Mouse (Mus musculus) cerebellum, adult 11 months (tissue): ENCODE measurements around the gene Syce3.

Source experiments
- DNase-seq: peaks from one replicate; pipeline ENCODE4 v3.0.0; 2022

The Syce3 gene

DNA sequence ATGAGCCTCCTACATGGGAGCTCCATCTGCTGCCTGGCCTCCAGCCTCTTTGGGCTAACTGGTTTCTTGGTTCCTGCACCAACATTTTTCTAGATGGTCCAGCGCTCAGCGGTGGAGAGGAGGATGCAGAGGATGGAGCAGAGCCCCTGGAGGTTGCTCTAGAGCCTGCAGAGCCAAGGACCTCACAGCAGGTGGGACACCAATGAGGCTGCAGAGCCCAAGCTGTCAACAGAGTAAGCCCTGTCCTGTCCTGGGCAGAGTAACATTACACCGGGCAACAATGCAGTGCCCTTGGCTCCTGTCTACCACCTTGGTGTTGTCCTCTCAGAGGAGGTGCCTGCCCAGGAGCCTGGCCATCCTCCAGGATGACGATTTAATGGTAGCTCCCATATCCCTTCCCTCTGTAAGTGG lies 45.2 kb downstream of the Syce3 start:
- DNase-seq, result peak; percentile 87

DNA sequence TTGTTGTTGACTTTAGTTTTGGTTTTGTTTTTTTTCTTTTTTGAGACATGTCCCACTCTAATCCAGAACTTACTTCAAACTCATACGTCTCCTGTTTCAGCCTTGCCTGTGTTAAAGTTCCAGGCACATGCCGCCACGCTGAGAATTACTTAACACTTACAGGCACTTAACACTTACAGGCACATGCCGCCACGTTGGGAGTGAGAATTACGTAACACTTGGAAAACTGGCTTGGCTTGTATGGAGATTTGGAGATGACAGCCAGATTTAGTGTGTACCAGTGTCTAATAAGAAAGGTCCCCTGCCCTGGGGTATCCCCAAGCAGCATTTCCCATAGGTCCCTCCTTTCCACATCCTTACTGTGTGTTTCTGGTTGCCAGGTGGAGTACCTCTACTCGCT lies 47.3 kb downstream of the Syce3 start:
- no peak for DNase-seq

DNA sequence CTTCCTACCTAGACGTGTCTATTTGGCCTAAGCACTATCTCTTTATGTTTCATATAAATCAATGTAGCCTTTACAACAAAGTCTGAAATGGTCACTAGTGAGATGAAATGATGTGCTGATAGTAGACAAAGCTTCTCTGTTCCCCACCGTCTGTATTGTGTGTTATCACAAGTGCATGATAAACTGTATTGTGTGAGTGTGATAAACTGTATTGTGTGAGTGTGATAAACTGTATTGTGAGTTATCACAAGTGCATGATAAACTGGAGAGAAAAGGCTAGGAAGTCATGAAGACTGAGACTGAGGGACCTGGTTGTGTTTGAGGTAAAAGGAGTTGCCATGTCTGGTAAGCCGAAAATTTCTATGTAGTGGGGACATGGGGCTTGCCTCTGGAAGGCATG lies 51.5 kb downstream of the Syce3 start:
- DNase-seq, result no peak

- no peak for DNase-seq
These were observed 53.9 kb downstream of the Syce3 start for GRCm38 (mm10) chr15:89356372-89356771.

DNA sequence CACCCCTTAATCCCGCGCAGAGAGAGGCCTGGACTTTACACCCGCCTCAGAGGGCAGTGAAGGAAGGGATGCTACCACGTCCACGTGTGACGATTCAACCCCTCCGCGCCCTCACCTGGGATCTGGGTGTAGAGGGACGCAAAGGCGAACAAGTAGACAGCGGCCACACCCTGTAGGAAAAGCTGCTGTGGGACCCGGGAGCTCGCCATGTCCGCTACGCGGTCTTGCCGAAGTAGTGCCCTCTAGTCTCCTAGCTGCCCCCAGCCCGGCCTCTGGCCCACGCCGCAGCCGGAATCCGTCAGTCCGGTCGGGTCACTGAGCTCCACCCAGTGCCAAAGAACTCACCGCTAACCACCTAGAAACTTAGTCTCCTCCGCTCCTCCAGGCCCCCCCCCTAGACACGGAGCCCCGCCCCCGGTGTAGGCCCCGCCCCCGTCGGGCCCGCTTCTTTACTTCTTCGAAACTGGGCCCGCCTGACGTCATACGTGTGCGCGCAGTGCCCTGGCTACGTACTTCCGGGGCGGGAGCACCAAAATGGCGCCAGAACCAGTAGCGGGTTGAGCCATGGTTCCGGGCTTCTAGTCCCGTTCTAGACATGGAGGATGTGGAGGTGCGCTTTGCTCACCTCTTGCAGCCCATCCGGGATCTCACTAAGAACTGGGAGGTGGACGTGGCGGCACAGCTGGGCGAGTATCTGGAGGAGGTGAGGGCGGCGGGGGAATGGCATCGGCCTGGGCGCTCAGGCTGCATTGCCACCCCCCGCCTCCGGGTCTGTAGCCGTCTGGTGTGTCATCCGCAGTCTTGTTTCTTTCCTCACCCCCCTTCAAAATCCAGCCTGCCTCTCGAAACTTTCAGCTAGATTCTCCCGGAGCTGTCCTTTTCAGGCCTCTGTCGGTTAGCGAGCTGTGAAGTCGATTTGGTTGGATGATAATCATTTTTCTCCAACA lies 54.8 kb downstream of the Syce3 start, which contains the start of the genes Lmf2 and Ncaph2:
TSS of gene Lmf2 (minus strand) at position 419 of the 947 bp plus-strand sequence.
TSS of gene Ncaph2 (plus strand) at position 479 of the 947 bp plus-strand sequence.
- peak; percentile 92 for DNase-seq

DNA sequence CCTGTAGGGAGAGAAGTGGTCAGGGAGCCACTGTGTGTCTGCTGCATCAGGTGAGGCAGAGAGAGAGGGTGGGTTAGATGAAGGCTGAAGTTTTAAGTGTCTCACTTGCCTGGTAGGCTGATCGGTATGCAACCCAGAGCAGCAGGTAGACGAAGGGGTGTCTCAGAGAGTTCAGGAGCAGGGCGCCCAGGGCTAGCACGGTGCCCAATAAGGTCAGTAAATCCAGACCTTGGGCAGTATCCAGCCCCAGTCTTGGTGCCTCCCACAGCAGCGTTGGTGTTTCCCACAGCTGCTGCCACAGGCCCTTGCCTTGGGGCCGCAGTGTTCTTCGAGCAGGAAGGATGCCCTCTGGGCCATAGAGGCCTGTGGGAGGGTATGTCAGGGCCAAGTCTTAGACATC lies 55.8 kb downstream of the Syce3 start:
- DNase-seq, result no peak

DNA sequence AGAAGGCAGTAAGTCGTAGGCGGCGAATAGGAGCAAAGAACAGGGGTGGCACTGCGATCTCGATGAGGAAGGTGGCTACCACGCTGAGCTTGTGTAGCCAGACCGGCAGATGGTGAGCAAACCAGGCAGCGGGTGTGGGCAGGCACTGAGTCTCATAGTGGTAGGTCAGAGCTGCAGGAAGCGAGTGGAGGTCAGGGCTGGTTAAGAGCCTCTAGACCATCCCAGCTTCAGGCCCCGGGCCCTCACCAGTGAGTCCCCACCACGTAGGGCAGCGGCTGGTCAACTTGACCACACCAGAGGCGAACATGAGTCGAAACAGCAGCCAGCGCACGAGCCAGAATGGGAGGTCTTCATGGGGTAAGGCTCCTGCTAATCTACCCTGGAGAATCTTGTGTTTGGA lies 56.5 kb downstream of the Syce3 start:
- DNase-seq, result no peak

DNA sequence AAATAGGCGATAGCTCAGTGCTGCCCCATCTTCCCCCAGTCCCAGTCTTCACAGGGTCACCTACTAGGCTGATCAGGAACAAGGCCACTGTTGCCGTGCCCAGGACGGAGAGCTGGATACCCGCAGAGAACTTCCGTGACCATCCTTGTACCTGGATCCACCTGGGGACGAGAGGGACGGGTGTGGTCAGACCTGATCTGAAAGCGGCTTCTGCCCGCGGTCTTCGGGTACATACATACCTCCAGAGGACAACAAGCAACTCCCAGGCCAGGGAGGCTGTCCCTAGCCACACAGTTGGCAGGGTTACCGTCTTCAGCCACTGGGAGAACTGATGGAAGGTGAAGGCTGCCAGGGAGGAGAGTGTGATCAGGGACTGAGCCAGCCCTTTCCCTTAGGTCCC lies 57.5 kb downstream of the Syce3 start:
- no peak for DNase-seq

DNA sequence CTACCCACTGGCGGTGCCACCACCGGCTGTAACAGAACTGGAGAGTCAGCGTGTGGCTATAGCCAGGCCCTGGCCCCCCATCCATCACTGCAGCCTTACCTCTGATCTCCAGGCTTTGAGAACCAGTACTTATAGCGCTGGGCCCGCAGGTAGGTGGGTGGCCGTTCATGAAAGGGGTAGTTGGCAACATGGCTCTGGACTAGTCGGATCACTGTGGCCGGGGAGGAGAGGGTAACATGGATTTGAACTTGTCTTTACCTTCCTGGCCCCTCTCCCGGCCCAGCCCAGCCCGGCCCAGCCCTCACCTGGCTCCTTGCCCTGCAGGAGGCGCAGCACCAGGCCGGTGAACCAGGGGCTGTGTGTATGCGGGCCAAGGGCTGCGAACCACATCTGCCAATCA lies 58.2 kb downstream of the Syce3 start:
- DNase-seq, result no peak

DNA sequence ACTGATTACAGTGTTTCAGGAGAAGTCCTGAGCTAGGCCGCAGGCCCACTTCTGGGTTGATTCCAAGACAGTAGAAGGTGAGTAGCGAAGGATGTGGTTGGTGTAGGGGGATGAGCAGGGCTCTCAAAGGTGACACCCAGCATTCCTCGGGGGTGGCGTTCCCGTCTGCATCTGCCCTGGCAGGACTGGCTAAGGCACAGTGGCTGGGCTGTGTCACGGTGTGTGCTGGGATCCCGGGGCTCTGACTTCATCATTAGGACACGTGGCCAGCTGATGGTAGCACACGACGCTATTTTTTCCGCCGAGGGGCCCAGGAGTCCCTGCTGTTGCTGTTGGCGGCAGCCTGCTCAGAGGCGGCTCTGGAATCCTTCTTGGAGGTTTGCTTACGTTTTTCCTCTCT lies 59.0 kb downstream of the Syce3 start:
- no peak for DNase-seq

DNA sequence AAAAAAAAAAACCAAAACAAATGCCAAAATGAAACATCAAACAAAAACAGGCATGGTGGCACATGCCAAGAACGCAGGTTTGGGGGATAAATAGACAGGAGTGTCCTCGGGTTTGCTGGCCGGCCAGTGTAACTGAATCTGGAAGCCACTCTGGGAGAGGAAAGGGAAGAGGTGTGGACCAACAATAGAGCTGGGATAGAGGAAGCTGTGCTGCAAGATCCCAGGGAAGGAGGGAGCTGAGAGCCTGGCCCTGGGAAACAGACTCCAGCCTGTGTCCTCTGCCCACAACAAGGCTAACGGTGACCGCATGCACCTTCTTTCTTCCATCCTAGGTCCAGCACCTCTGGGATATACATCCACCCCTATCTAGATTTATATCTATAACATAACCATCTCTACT lies 59.9 kb downstream of the Syce3 start:
- no peak for DNase-seq

DNA sequence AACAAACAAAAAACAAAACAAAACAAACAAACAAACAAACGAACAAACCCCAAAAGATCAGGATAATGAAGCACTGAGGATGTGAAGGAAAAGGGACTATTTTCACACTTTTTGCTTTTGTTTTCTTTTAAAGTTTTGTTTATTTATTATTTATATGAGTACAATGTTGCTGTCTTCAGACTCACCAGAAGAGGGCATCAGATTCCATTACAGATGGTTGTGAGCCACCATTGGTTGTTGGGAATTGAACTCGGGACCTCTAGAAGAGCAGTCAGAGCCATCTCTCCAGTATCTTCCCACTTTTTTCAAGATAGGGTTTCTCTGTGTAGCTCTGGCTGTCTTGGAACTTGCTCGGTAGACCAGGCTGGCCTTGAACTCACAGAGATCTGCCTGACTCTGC lies 67.0 kb downstream of the Syce3 start:
- no peak for DNase-seq

DNA sequence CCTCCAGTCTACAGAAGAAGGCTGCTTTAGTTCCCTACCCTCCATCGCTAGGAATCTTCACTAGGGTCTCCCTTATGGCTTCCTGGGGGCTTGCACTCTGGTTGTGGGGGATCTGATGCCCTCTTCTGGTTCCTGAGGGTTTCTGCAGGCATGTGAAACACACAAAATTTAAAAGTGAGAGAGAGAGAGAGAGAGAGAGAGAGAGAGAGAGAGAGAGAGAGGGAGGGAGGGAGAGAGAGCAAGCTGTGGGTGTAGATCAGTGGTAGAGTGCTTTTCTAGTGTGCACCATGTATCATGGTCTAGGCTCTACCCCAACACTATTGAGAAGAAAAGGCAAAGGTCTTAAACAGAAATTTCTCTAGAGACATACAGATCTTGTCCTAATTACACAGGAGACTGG lies 68.6 kb downstream of the Syce3 start:
- no peak for DNase-seq
